Mouse (Mus musculus) frontal cortex, postnatal 14 days (tissue): ENCODE data around the gene Sugt1.

Experiments
- DNase-seq, 2 experiments: peaks; one replicate each; pipeline ENCODE4 v3.0.0; 2022; ENCODE audit warnings: low spot score in 2 of 2

The Sugt1 gene

DNA sequence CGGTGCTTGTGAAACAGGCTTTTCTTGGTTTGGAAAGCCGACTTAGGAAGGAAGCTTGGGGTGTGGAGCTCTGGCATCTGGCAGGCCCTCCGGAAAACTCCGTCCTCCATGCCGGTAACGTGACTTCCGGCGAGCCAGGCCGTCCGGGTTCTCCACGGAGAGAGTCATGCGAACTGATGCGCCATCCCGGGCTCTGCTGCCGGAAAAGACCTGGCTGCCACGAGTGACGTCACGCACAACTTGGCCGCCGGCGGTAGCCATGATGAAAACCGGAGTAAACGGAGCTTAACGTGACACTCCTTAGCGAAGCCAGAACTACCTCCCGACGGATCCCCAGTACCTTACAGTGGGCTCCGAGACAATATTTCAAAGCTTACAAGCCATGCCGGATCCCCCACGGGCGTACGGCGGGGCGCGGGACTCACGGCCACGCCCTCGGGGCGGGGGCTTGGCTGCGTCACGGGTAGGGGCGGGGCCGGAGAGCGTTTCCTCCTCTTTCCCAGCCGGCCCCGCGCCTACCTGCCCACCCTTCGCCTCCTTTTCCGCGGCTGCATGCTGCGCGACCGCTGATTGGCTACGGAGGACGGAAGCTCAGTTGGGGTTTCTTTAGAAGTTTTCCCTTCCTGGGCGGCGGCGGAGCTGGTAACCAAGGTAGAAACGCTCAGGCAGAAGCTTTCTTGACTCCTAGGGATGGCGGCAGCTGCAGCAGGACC is at the start of gene Sugt1:
Sugt1 (plus strand) TSS at position 553 of the 713 bp plus-strand sequence.
- DNase-seq, result peak; percentile 95

DNA sequence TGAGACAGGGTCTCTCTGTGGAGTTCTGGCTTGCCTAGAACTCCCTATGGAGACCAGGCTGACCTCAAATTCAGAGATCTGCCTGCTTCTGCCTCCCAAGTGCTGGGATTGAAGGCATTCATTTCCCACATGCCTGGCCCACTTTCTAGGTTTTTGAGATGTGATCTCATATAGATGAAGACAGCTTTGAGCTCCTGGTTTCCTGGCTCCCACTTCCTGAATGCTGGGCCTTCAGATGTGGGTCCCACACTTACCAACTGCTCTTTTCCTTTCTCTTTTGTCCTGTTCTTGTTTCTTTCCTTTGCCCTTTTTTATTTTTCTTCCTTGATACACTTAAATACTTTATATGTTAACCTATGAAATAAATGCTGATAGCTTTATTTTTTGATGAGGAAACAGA is 49.6 kb upstream of the Sugt1 start:
- no peak for DNase-seq

DNA sequence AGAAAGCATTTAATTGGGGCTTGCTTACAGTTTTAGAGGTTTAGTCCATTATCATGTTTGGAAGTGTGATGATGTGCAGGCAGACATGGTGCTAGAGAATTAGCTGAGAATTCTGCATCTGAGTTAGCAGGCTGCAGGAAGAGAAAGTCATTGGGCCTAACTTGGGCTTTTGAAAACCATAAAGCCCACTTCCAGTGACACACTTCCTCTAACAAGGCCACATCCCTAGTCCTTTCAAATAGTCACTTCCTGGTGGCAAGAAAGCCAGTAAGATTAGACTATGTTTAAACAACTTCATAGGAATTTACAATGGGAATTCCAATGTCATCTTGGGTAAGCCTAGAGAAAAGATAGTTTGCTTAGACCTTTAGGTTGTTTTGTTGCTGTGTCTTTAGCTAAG is 45.9 kb upstream of the Sugt1 start:
- no peak for DNase-seq

DNA sequence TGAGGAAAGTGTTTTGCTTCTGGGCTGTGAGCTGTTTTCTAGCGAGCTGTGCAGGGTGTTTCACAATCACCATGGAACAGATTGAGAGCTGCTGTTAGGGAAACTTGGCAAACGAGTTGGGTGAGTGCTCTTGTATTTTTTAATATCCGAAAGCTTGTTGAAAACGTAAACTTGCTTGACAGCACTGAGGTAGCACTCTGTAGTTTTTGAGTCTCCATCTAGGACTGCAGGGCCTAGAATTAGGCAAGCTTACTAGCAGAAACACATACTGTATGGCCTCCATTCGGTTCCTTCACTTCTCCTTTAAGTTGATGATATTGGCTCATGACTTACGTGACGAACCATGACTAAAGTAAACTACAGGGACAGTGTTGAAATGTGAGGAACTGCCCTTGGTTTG is 38.1 kb upstream of the Sugt1 start:
- no peak for DNase-seq

DNA sequence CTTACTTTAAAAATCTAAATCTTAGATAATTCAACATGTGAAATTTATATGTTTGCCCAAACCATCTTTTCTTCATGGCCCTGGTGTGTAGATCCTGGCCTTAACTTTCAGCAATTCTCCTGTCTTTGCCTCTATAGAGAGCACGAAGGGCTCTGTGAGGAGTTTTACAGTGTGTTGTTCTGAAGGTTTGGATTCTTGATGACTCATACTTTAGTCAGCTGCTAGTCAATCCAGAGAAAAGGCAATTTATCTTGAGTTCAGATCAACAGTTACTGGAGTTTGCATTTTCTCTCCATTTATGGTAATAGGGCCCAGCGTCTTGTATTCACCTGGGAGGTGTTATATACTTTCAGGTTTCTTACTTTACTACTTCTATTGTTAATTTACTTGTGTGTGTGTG is 35.6 kb upstream of the Sugt1 start:
- no peak for DNase-seq

DNA sequence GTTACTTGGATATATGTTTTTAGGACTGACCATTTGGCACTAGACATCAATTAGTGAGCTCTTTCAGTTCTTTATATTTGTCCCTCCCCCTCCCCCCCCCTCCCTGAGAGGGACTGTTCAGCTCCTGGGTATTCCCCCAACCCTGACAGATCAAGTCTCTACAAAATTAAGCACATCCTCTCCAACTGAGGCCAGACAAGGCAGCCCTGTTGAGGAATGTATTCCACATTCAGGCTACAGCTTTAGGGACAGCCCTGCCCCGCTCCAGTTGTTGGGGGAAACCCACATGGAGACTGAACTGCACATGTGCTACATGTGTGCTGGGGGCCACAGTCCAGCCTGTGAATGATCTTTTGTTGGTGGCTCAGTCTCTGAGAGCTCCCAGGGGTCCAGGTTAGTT is 34.6 kb upstream of the Sugt1 start:
- no peak for DNase-seq

DNA sequence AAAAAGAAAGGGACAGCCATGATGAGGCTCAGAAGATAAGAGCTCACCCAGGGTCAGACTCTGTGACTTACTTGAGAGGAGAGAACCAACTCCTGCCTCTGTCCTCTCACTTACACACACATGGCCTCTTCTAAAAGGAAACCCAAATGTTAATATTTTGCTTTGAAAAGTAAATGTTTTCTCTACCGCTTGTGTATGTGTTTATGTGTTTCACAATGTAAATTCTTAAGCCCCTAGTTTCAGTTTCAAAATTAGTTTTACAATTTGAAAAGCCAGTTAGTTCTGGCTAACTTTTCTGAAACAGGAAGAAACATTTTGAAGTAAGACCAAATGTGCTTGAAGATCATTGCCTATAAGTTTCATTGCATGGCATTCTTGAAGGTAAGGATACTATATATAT is 29.7 kb upstream of the Sugt1 start:
- no peak for DNase-seq

DNA sequence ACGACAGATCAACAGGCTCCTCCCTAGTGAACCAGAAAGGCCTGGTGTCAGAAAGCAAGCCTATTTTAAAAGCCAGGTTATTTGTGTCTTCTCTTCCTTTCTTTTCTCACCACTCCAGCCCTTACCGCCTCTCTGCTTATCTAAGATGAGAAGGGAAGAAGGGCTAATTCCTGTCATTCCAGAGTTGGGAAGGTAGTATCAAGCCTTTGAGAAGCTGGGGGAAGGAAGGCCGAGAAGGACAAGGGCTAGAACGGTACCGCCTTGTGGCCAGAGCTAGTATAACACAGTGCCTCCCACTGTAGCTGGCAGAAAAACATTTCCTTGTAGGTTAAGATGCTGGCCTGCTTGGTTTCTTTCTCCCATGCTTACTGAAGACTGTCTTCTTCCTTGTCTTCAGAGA is 24.7 kb upstream of the Sugt1 start:
- peak in 1 of 2 experiments; percentile 8 for DNase-seq

DNA sequence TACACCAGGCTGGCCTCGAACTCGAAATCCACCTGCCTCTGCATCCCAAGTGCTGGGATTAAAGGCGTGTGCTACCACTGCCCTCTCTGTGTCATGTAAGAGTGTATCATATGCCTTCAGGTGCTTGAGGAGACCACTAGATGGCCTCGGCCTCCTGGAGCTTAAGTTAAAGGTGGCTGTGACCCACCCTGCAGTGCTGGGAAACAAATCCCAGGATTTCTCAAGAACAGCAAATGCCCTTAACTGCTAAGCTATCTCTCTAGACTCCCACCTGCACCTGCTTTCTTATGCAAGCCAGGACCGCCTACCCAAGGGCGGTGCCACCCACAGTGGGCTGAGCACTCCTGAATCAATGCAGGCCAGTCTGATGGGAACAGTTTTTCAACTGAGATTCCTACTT is 22.7 kb upstream of the Sugt1 start:
- no peak for DNase-seq

DNA sequence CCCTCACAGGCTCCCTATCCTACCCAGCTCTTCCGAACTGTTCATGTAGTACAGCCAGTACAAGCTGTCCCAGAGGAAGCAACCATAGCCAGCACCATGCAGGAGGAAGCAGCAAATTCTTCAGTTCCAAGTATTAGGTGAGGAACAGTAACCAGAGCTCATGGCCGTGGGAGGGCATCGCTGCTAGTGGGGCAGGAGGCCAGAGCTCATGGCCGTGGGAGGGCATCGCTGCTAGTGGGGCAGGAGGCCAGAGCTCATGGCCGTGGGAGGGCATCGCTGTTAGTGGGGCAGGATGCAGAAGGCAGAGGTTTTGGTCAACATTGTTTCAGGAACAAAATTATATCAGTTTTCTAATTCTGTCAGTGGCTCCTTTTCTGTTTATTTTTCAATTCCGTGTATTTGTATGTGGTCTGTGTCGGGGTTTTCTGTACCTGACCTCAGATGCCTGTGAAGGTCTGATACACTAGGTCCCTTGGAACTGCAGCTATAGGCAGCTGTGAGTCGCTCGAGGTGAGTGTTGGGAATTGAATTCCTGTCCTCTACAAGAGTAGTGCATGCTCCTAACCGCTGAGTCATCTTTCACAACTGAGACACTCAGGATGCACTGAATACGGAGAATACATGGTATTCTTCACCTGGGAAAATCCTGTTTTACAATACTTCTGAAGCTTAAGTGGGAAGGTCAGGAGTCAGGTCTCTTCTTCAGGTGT is 13.9 kb upstream of the Sugt1 start:
- DNase-seq, result no peak

DNA sequence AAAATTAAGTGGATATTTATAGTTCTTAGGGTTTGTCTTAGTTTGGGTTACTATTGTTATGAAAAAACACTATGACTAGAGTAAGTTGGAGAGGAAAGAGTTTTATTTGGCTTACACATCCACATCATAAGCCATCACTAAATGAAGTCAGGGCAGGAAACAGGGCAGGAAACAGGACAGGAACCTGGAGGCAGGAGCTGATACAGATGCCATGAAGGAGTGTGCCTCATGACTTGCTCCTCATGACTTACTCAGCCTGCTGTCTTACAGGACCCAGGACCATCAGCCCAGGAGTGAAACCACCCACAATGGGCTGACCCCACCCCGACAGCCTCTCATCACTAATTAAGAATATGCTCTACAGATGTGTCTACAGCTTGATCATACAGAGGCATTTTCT is 13.1 kb upstream of the Sugt1 start:
- no peak for DNase-seq

DNA sequence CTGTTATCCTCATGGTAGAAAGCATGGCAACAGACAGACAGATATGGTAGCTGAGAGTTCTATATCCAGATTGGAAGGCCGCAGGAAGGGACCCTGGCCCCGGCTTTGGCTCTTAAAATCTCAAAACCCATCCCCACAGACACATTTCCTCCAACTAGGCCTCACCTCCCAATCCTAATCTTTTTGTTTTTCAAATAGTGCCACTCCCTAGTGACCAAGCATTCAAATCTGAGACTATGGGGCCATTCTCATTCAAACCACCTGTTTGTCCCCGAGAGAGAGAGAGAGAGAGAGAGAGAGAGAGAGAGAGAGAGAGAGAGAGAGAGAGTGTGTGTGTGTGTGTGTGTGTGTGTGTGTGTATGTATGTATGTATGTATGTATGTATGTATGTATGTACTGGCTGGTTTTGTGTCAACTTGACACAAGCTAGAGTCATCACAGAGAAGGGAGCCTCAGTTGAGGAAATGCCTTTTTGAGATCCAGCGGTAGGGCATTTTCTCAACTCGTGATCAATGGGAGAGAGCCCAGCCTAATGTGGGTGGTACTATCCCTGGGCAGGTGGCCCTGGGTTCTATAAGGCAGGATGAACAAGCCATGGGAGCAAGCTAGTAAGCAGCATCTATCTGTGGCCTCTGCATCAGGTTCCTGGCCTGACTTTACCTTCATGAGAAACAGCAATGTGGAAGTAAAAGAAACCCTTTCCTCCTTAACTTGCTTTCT is 3.8 kb upstream of the Sugt1 start:
- DNase-seq, result no peak

DNA sequence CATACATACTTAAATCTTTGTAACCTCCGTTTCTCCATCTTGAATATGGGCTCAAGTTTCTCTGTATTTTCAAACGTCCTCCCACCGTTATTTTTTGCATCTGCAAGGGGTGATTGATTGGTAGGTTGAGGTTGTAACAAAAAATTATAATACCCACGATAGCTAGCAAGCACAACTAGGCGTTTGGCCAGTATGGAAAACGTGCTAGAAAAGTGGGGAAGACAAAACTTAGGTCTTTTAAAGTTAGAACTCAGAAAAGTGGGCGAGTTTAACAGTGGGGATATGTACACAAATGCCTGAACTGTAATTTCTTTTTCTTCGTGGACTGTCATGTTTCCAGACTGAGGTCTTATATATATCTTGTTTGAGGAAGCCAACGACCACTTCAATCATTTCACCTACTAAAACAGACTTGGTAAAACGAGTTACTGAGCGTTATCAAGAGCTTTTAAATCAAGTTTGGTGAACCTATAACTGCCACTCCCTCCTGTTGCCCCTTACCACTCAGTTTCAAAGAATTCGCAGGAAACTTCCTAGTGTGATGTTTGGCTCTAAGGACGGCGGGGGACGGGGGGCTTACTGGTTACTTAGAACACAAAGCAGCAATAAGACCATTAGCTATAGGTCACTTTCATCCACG is 872 bp upstream of the Sugt1 start:
- no peak for DNase-seq

DNA sequence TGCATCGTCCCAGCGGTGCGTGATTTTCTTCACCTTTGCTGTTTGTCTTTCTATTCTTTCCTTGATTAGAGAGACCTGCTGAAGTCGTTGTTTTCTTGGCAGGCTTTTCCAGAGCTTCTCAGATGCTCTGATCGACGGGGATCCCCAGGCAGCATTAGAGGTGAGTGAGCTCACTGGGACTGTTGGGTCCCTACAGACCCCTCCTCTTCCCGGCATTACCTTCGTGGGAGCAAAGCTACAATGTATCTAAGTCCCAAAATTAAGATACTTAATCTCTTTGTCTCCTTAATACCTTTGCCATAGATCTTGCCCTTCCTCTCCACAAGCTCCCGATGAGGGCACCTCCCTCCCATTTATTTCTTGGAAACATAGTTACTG is 350 bp downstream of the Sugt1 start:
- no peak for DNase-seq

DNA sequence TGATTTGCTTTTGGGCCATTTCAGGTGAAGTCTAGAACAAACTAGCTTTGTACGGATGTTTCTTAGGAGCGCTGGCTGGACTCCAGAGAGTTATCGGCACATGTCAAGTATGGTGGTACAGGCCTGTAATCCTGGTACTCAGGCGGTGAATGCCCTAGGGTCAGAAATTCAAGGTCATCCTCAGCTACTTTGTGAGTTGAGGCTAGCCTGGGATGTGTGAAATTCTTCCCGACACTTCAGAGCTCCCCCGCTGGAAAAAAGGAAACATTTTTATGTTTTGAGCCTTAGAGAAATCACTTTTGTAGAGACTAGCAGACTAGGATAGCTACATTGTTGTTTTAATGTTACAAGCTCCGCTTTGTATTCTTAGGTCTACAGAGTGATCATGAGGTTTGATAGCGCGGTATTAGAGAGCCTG is 1.1 kb downstream of the Sugt1 start:
- DNase-seq, result no peak

DNA sequence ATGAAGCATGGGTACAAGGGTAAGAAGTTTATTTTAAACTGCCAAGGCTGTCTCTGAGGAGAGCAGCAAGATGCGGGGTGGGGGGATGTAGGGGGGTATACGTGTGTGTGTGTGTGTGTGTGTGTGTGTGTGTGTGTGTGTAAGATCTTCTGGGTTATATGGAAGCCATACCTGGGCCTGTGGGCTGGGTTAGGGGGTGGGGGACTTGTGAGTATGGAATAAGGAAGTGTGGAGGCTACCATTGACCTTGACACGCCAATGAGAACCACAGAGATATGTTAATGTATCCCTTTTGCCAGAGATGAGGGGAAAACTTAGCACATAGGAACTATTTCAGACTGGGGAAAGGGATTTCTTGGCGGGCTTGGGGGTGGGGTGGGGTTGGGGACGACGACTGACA is 1.9 kb downstream of the Sugt1 start:
- DNase-seq, result no peak

DNA sequence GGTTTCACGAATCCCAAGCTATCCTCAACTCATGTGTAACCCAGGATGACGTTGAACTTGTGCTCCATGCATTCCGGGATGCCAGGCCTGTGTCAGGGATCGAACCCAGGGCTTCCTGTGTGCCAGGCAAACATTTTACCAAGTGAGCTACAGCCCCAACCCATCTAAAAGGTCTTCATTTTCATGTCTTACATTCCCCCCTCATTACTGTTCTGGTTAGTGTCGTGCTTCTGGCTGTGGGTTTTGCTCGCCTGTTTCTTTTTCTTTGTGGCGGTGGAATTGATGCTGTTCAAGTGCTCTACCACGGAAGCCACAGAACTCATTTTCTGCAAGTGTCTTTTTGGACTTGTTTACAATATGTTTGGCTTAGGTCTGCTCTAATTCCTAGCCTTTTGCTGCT is 3.4 kb downstream of the Sugt1 start:
- no peak for DNase-seq

DNA sequence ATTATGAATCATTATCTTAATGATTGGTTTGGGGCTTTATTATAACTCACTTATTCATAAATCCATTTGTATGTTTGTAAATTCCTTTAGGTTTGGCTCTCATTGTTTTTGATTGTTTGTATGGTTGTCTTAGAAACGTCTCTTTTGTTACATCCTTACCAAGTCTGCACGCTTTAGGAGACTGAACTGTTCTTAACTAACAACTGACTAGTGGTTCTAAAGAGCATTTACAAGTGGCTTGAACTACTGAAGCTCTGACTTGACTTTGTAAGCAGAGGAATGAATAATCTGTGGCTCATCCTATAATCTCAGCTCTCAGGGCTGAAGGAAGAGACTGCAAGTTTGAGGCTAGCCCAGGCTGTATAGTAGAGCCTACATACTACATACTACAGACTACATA is 4.1 kb downstream of the Sugt1 start:
- DNase-seq, result no peak

DNA sequence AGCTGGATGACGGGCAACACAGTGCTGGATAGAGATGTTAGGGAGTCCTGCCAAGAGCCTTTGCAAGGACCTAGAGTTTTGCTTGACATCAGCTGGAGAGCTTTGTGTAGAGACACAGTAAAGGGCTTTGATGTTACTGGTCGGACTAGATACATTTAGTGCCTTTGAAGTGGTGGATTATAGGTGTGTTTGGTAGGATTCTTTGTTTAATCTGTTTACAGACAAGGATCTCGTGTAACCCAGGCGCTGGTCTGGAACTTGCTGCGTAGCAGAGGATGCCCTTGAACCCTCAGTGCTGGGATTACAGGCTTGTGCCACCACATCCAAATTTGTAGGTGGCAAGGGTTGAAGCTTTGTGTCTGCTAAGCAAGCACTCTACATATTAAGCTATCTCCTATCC is 6.6 kb downstream of the Sugt1 start:
- no peak for DNase-seq

DNA sequence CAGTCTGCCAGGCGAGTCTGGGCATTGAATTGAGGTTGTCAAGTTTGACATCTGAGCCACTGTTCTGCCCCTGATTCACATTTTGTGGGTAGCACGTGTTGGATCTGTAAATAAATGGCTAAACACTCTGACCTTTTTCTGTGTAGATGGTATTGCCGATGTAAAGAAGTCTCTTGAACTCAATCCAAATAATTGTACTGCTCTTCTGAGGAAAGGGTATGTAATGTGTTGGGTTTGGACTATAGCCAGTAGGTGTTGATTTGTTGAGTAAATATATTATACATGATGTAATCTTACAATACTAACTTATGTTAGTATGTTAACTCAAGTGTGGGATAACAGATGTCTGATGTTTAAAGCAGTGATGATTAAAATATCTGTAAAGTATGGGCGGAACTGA is 9.1 kb downstream of the Sugt1 start:
- DNase-seq, result no peak

DNA sequence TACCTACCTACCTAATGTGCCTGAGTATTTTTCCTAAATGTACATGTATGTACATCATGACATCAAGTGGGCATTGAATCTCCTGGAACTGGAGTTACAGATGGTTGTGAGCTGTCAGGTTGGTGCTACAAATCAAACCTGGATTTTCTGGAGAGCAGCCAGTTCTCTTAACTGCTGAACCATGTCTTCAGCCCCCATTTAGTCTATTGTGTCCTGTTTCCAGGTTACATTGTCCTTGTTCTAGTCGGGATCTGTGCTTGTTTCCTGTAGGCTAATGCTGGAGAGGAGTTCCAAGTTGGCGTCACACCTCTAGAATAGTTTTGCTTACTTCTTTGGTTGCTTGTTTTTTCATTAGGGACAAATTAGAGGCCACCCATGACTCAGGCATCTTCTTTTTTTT is 18.4 kb downstream of the Sugt1 start:
- DNase-seq, result no peak

DNA sequence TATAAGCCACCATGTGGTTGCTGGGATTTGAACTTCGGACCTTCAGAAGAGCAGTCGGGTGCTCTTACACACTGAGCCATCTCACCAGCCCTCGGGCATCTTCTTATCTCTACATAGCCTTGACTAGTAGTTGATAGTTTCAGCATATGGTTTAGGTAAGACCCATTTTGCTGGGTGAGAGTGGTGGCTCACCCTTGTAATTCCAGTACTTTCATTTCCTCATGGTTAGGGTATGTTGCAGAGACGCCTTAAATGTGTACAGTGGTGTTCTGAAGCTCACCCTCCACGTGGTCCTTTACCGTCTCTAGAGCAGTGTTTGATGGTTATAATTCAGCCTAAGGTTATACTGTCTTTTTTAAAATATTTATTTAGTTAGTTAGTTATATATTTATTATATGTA is 18.9 kb downstream of the Sugt1 start:
- DNase-seq, result no peak

DNA sequence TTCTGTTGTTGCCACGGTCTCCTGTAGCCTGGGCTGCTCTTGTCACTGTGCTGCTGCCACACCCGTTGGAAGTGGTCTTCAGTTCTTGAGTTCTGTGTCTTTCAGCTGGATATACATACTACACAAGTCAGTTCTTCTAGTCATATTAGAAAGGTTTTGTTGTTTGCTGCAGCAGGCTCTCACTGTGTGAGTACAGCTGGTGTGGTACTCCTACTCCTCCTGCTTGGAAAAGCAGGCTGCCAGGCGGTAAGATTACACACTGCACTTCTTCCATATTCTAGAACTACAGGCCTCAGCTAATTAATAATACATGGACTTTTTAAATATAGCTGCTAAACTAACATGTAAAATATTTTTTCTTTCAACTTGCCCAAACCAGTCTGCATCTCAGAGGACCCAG is 19.4 kb downstream of the Sugt1 start:
- no peak for DNase-seq
